Mouse (Mus musculus) CH12F3 (cell line): Measurements from ENCODE around the gene Kmt5a.

Source experiments
- in situ Hi-C: fragments of 300-500 bp; cut with MboI; formaldehyde crosslinking; loops from 2 replicates; pipeline ENCODE4 v1.14.3; 2020; ENCODE audit warnings: low sequenced_read_pairs

Kmt5a gene

GRCm38 (mm10) chr5:124439447-124440093 lies at the start of gene Kmt5a:
Kmt5a (plus strand) TSS chr5:124439930.
- in situ Hi-C loops: loop anchor here (10.0 kb wide), 1 partner anchor 95 kb away; the partner anchor contains the start of gene Rilpl1

DNA sequence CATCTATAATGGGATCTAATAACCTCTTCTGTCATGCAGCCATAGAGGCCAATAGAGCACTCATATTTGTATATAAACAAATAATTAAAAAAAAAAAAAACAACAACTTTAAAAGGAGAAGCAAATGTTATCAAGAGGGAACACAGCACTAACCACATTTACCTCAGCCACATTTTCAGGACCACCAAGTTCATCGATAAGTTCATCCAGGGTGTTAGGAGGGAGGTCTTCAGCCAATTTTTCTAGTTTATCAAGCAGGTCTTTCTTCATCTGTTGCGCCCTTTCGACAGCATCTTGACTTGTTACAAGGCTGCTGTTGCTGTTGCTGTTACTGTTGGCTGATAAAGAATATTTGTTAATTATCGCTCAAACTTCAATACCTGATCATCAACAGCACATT lies 47.3 kb upstream of the Kmt5a start:
- in situ Hi-C loops: no loop called here

DNA sequence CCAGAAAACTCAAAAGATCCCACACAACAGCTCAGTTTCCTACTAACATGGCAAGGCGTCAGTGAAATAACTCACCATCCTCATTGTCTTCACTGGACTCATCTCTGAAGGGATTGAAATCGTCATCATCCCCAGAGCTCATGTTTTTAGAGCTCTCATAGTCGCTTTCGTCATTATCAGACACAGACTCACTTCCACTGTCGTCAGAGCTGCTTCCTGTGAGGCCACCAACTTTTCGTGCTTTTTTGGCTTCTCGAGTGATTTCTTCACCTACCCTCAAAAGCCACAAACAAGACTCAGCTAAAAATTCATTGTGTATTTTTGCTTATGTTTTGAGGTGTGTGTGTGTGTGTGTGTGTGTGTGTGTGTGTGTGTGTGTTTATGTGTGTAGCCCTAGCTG lies 46.0 kb upstream of the Kmt5a start:
- in situ Hi-C loops: no loop called here

- in situ Hi-C loops: no loop called here
Observed at GRCm38 (mm10) chr5:124410808-124411207, 28.9 kb upstream of the Kmt5a start.

DNA sequence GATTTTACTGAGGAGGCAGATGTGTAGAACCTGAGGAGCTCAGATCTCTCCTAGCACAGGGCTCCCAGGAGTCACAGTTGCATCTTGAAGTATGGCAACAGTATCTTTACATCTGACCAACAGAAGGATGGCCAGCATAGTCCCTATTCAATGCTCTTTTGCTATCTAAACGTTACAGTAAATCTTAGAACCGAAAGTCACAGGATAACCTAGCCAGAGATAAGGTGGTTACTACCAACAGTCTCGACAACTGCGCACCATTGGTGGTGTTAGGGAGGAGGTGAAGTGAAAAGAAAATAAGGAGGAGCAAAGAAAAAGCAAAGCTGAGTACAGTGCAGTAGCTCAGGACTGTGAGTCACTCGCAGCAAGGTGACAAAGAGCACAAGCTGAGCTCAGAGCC lies 27.6 kb upstream of the Kmt5a start:
- in situ Hi-C loops: no loop called here

GRCm38 (mm10) chr5:124418903-124419302 lies 20.8 kb upstream of the Kmt5a start:
- in situ Hi-C loops: no loop called here

GRCm38 (mm10) chr5:124421786-124422185 lies 17.9 kb upstream of the Kmt5a start:
- in situ Hi-C loops: no loop called here

GRCm38 (mm10) chr5:124424200-124424722 lies 15.5 kb upstream of the Kmt5a start:
- in situ Hi-C loops: no loop called here

GRCm38 (mm10) chr5:124424723-124425411 lies 14.9 kb upstream of the Kmt5a start:
- in situ Hi-C loops: no loop called here

DNA sequence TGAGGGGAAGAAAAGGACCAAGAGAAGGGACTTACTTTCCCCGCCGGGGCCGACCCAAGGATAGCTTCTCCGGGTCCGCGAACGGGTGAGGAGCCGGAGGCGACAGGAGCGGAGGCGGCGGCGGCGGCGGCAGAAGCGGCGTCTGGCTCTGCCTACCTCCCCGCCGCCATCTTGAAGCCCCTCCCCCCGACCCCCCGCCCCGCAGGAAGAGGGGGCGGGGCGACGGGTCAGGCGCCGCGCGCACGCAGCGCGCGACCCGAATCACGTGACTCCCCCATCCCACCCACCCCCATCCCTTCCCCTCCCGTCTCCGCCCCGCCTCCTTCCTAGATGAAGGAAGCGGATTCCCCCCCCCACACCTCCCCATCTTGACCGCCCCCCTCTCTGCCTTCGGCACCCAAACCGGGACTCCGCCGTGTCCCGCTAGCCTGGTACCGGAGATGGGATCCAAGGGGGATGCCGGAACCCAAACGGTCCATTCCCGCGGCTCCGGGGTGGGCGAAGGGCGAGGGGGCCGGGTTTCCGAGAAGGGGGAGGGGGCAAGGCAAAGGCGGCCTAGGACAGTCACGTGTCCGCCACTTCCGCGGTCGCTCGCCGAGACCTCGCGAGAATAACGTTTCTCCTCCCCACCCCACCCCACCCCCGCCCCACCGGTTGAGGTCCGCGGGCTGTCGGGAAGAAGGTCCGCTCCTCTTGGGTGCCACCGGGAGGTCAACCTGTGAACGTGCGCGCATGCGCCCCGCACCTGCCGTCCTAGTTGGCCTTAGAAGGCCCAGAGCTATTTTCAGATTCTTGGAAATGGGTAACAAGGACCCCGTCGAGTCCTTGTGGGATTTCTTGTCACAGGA lies 14.1 kb upstream of the Kmt5a start, which contains the start of gene Sbno1:
TSS of gene Sbno1 (minus strand) at position 590 of the 848 bp plus-strand sequence.
- in situ Hi-C loops: no loop called here

DNA sequence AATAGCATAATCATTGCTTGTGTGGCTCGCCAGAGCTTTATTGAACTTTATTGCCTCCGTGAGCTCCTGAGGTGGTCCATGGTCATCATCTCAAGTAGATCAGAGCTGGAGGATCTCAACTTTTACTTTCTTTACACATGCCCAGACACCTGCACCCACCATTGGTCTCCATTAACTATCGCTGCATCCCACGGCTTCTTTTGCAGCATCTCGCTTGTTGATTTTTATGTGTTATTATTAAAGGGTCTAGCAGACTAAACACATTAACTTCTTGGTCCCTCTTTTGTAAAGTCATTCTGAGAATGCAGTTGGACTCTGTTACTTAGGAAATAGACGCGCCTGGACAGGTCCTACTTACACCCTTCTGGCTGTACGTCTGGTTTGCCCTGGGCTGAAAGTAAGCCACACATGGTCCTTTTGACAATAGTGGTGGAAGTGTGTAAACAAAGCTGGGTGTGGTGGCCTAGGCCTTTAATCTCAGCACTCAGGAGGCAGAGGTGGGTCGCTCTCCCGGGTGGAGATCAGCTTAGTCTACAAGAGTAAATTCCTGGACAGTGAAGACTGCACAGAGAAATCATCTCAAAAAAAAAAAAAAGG lies 13.2 kb upstream of the Kmt5a start:
- in situ Hi-C loops: no loop called here

DNA sequence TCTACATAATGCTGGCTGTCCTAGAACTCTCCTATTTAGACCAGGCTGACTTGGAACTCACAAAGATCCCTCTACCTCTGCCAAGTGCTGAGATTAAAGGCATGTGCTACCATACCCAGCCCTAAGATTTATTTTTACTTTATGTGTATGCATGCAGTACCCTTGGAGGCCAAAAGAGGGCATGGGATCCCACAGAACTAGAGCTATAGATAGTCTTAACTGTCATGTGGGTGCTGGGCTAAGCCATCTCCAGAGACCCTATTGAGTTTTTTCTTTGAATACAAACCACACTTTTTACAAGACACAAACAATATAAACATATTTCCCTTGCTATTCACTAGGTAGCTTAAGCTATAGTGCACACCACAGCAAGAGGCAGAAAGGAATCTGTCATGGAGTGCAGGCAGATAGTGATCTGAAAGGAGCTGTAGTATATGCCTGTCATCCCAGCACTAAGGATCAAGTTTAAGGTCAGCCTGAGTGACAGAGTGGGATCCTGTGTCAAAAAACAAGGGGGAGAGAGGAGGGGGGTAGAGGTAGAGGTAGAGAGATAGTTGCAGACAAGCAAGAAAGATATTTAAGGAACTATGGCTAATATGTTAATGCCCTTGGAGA lies 7.2 kb upstream of the Kmt5a start:
- in situ Hi-C loops: loop anchor here (10.0 kb wide), 1 partner anchor 102 kb away; the partner anchor contains the start of gene Rilpl1

DNA sequence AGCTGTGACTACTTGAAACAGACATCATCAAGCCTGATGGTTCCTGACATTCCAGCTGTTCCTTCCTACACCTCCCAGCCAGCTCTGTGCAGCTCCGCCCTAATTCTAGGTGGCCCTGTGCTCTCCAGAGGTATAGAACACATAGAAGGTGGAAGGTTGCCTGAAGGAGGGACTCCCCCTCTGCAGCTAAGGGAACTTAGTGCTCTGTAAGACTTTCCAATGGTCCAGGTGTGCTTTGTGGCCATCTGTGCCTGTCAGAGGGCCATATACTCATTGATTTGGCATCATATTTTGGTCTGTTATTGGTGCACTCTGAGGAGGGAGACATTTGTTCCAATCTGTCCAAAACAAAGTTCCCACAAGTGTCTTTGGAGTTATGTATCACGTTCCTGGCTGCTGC lies 6.7 kb upstream of the Kmt5a start:
- in situ Hi-C loops: loop anchor here (10.0 kb wide), 1 partner anchor 102 kb away; the partner anchor contains the start of gene Rilpl1

DNA sequence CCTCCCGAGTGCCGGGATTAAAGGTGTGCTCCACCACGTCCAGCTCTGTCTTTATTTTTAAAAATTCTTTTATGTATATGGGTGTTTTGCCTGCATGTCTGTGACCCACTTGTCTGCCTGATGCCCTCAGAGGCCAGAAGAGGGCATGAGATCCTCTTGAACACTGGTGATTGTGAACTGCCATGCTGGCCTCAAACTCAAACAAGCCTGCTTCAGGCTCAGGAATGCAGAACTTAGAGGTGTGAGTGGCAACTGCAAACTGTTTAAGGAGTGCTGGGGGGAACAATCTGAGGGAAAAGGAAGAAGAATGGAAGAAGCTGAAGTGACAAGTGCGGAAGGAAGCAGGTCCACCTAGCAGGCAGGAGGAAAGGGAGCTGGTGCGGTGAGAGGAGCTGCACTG lies 1.5 kb upstream of the Kmt5a start:
- in situ Hi-C loops: loop anchor here (10.0 kb wide), 1 partner anchor 97 kb away; the partner anchor contains the start of gene Rilpl1

GRCm38 (mm10) chr5:124438746-124439145 lies 984 bp upstream of the Kmt5a start:
- in situ Hi-C loops: loop anchor here (10.0 kb wide), 1 partner anchor 96 kb away; the partner anchor contains the start of gene Rilpl1

DNA sequence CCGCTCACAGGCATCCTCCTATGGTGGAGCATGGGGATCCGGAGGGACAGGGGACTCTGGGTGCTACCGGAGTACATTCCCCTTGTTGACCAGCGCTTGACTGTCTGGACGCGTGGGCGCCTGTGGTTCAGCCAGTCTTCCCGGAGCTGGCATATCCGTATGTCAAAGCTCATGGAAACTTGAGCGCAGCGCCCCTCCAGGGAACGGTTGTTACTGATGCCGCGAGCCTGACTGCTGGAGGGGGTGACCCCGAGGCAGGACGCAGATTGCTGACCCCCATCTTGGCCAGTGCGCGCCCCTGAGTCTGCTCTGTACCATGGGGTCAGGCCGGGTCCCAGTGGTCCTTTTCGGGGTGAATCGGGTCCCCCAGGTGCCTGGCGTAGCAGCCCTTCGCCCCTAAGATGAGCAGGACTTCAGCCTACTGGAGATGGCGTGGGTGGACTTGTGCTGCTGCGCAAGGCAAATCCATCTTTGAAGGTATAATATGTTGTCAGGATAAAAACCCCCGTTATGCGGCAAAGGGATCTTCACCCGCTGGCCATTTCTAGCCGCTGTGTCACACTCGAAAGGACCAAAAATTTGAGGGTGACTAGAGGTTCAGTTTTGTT lies 468 bp downstream of the Kmt5a start:
- in situ Hi-C loops: no loop called here

DNA sequence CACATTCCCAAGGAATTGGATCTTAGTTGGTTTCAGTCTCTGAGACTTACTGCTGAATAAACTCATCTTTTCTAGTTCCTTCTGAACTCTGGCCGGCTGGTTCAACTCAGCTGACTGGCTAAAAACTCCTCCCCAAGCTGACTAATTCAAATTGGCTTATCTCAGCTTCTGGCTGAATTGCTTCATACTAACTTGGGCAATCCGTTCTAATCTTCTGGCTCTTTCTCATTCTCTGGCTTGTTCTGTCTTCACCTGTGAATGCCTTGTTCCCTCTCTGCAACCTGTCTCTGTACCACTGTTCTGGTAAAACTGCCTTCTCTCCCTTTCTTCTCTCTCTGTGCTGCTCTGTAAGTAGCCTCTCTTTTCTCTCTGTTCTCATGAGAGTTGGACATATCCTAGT lies 2.9 kb downstream of the Kmt5a start:
- in situ Hi-C loops: no loop called here

DNA sequence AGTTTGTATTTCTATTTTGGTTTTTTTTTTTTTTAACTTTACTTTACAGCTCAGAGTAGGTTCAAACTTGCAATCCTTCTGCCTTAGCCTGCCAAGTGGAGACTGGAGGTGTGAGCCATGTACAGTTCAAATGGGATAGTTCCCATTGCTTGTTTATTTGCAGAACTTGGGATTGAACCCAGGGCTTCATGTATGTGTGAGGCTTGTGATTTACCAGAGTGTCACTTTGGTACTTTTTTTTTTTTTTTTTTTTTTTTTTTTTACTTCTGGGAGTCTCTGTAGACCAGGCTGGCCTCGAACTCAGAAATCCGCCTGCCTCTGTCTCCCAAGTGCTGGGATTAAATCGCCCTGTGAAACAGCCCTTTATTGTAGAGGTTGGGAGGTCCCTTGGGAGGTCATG lies 4.5 kb downstream of the Kmt5a start:
- in situ Hi-C loops: no loop called here

DNA sequence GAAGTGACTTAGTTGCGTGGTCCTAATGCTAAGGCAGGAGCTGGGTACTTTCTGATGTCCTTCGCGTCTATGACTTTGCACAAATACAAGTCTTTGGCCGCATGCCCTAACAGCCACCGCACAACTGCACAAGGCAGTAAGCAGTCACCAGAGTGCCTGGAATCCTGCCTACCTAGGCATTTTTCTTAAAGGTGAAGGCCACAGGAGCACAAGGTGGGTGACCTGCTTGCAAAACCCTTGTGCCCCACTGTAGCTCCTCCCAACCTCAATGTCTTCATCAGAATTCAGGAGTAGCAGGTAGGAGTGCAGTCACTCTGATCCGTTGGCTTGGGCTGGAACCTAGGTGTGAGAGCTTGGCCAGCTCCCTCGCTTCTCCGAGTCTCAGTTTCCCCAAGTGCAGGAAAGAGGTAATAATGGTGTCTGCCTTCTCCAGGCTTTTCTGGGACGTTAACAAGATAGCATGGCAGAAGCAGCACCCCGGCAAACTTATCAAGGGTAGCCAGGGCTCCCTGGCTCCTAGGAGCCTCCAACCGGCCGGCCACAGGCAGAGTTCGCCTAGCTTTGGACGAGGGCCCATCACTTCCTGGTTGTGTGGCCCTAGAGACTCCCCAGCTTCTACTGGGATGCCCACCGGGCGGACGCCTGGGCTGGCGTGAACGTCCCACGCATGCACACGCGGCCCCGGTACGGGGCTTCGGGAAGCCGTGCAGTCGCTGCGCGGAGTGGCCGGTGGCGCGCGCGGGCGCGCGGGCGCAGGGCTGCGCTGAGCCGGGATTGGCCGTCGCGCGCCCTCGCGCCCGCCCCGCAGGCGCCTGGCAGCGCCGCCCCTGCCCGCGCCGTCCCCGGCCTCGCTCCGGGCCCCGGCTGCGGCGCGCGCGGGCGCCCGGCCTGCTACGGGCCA lies 5.2 kb downstream of the Kmt5a start:
- in situ Hi-C loops: no loop called here
